Mouse (Mus musculus): ENCODE data around the gene Tex48.

DNA sequence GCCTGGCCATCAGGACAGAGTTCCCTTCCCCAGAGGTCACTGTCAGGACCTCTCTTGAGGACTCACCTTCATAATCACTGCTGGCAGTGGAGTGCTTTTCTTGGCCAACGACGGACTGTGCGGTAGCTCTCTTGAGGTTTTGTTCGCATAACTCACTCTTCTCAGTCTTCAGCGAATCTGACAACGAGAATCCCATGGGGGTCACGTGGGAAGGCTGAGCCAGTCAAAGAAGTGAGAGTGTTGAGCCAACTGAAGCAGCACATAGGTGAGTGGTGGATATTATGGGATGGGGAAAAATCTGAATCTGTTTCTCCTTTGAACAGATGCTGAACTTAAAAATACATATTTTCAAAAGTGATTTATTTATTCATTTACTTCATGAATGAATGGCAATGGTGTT is 13.8 kb downstream of the Tex48 start:
- TF ChIP-seq ZC3H11A (IDR thresholded peaks at IDR 0.05; ENCODE audit: borderline replicate concordance, low read depth, low read length) (no peak), CHD2 (IDR thresholded peaks at IDR 0.05; ENCODE audit: low read depth, low read length) (no peak), MAFK (IDR thresholded peaks at IDR 0.05; ENCODE audit: insufficient read depth, low read depth, low read length) (no peak), ZNF384 (IDR thresholded peaks at IDR 0.05; ENCODE audit: low read depth, low read length) (no peak)
